Mouse (Mus musculus) megakaryocyte-erythroid progenitor cell, adult 5-6 weeks (primary cell): ENCODE results near the gene Pde4c. TPM values are rescaled to one million over a fixed set of nuclear protein-coding genes. Genes with fewer than 3 reads are reported as not detected.

ENCODE experiments used
- ATAC-seq: replicated peaks from 2 replicates; pipeline ENCODE4 v1.8.0; 2016; ENCODE audit warnings: mild to moderate bottlenecking, inconsistent platforms; ENCODE audit not compliant: severe bottlenecking, poor library complexity, low FRiP score, low TSS enrichment
- total RNA-seq, 2 experiments: library from RNA; stranded (forward) in 1 of 2; stranded (reverse) in 1 of 2; fragments of 200-1000, 215-1000 nt in 1 of 2; fragments of >200 nt in 1 of 2; fragmentation: Nextera tagmentation in 1 of 2; gene quantifications; 2 replicates each; pipeline ENCODE4 v1.2.3; 2014 to 2017

The Pde4c gene
- total RNA-seq, 2 experiments from 2014 or later = 0.28 TPM; not detected in 1

DNA sequence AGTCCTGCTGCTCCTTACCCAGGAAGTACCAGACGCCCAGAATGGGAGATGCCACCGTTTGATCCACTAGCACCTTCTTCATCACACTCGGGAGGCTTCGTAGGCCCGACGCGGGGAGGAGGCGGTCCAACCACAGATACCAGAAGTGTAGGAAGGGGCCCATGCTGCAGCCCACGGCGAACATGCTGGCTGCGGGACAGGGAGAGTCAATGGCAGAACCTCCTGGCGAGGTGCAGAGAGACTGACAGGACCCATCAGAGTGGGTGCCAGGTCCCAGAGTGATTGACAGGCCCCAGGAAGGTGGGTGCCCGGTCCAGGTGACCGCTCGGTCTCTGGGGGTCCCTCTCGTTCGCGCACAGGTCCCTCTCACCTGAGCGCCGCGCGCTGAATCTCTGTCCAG lies 36.8 kb downstream of the Pde4c start:
- no peak for ATAC-seq

DNA sequence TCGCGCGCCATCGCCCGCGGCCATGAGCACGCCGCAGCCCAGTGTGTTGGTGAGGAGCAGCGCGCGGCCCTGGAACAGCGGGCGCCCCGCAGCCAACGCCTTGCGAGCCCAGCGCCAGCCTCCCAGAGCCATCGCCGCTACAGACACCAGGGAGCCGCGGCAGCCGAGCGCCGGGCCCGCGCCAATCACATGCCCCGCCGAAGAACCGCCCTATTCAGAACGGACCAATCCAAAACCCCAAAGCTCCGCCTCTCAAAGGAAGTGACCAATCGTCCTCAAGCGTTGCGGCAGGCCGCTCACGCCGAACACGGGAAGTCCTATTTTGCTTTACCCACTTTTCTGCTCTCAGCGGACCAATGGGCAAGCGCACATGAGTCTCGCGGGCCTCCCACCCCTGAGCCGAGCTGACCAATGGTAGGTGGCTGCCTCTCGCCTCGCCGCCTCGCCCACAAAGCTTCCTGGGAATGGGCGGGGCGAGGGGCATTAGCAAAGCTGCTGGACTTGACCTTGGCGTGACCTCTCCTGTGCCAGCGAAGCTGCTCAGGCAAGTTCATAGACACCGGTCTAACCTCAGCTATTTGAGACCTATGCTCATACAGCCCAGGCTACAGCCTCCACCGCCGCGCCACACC lies 37.4 kb downstream of the Pde4c start, which contains the start of gene Mpv17l2:
Gene Mpv17l2, minus strand, starts transcription at position 172 of the 632 bp plus-strand sequence.
- peak; percentile 81 for ATAC-seq

DNA sequence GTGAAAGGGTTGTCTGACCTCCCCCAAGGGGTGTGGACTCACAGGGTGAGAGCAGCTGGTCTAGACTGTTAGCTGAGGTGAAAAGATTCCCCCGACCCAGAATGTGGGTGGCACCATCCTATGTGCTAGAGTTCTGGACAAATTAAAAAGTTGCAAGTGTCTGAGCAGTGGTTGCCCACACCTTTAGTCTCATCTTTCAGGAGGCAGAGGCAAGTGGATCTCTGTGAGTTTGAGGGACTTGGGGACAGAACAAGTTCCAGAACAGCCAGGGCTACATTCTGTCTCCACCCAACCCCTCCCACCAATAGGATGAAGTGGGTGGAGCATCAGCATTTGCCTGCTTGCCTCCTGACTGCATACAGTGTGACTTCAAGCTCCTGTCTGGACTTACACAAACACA lies 38.6 kb downstream of the Pde4c start:
- no peak for ATAC-seq

DNA sequence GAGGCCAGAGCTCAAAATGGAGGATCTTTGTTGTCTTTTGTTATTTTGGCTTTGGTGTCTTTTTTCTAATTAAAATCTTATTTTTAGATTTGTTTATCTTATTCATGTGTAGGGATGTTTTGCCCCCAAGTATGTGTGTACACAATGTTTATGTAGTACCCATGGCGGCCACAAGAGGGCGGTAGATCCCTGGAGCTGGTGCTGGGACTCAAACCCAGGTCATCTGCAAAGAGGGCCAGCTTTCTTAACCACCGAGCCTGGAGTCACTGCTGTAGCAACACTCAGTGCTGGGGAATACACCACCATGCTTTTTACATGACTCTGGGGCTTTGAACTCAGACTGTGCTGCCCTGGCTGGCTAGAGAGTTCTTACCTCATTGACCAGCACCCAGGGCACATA lies 39.8 kb downstream of the Pde4c start:
- ATAC-seq = no peak

DNA sequence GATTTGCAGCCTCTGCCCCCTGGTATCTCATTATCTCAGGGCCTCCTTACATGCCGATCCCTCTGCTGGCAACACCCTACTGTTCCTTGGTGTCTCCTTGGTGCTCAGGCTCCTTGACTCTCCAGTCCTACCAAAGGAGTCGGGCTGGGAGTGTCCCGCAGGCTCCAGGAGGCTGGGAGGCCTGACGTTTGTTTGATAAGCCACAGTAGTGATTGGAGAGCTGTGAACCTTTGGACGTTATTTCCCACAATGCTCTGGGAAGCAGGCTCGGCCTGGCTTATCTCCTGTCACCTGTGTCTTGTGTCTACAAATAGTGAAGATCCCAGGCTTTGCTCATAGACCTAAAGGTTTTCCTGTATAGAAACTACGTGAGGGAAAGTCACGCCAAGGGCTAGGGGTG lies 40.5 kb downstream of the Pde4c start:
- peak; percentile 44 for ATAC-seq

DNA sequence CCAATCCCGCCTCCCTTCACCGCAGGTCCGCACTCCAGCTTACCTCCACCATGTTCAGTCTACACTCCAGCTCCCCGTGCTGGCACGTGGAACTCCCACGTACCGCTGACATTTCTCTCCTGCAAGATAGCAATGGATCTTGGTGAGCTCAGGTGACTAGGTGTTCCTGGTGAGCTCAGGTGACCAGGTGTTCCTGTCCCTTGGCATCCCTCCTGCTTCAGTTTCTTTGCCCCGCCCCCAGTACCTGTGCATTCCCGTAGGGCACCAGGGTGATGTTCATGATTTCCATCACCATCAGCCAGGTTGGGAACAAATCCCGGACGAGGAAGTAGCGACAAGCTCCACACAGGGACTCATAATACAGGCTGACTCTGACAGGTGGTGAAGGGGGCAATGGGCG lies 41.2 kb downstream of the Pde4c start:
- no peak for ATAC-seq

DNA sequence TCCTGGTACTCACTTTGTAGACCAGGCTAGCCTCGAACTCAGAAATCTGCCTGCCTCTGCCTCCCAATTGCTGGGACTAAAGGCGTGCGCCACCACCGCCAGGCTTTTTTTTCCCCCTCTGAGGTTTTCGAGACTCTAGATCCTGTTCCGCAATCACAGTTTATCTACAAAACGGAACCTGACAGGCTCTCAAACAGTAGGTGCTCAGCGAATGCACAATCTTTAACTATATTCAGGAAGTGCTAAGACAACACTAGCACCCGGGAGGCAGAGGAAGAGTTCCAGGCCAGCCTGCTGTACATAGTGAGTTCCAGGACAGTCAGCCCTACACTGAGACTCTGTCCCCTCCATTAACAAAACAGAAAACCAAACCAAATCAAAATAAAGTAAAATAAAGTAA lies 41.8 kb downstream of the Pde4c start:
- ATAC-seq = no peak

DNA sequence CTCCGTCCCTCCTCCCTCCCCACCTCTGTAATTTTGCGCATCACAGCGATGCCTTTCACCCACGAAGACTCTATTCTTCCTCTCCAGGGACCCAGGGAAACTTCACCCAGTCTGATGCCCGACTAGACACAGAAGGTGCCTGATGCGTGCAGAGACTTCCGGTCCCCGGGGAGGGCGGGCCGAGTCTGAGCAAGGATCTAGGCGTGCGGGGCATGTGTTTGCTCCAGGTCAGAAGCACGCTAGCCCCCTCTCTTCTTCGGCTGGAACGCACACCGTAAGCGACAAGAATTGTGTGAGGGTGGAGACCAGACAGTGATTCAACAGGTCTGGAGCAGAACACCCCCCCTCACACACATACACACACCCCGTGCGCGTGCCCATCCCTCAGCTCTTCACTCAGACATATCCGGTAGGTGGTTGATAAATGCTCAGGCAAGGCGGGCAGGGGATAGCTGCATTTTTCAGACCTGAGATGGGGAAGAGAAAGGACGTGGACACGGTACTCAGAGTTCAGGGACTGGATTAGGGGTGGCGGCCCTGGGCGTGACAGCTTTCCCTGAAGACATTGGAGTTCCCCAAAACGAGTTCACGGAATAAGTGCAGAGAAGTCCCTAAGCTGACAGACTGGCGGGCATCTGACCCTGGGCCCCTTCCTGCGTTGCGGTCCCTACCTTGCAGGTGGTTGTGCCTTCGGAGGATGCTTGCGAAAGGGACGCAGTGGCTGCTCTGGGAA lies 42.5 kb downstream of the Pde4c start:
- ATAC-seq = no peak

DNA sequence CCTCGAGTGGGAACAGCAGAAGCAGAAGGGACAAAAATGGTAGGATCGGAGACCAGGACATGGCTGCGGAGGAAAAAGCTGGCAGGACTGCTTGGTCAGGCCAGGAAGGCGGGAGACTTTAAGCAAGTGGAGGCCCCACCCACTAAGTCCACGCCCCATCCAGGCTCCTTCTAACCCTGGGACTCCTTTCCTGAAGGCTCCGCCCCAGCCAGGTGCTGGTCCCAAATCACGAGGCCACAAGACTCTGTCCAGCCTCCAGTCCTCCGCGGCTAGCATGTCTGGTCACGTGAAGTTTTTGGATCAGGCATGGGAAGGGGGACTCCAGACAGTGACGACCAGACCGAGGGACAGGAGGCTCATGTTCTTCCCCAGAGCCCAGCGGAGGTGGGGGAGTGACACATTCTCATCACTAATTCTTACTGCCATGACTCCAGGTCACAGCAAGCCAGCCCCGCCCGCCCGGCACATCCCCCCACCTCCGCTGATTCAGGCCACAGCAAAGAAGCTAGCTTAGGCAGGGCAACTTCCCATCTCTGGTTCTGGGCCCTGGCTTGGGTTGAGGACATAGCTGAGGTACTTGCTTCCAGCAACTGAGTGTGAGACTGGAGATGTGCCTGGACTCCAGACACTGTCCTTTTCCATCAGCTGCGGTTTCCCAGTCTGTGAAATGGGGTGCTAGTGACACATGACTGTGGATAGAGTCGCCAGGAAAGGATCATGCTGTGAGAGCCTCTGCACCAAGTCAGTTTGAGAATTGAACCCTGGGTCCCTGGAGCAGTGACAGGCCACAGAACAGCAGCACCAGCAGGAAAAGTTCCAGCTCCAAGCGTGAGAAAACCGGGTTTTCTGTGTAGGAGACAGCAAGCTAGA lies 43.3 kb downstream of the Pde4c start:
- ATAC-seq = no peak

DNA sequence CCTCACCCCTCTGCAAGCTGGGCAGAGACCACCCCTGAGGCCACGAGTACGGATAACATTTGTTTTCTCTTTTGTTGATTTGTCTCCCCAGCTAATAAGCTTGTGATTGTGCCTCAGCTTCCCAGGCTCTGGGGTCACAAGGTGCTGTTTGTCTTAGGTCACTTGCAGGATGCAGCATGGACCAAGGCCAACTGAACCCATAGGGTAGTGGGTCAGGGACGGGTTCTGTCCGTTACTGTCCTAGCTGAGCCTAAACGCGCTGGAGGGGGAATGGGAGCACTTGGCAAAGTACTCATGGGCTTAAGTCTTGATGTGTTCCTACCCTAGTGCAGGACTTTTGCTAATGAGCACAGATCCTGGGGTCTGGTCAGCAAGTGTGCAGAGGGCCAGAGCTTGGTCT lies 44.0 kb downstream of the Pde4c start:
- no peak for ATAC-seq

DNA sequence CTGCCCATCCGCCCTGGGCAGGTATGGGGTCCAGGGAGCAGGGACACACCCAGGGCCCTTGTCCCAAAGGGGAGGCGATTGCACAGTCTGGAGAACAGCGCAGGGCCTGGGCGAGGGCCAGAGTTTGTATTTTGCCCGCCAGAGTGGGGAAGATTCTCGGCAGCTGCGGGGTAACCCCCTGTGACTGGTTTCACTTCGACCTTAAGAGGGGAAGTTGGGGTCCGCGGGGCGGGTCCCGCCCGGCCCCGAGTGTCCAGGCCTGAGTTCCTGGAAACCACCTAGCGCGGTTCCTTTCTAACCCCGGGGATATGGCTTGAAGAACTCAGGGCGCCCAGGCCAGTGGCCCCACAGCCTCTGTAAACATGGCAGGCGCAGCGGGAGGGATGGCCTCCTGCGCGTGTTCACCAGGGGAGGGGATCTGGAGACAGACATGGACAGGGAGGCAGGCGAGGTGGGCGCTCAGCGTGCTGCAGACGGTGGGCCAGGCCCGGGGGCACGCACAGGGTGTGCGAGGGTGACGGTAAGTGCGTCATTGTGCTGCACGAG lies 44.8 kb downstream of the Pde4c start:
- no peak for ATAC-seq

DNA sequence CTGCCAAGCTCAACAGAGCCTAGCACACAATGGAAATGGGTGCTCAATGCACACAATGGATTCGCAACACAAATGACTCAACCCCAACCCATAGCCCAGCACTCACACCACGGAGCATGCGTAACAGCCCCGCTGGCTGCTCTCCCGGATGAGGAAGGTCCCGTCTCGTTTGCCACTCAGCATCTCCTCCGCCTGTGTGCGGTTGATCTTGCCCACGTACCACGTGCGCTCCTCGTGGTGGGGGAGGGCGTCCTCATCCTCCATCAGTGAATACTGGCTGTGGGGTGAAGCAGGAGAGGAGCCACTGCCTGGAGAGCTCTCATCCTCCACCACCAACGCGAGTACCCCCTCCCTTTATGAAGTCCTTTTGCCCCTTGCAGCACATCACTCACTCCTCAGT lies 45.4 kb downstream of the Pde4c start:
- ATAC-seq = no peak

DNA sequence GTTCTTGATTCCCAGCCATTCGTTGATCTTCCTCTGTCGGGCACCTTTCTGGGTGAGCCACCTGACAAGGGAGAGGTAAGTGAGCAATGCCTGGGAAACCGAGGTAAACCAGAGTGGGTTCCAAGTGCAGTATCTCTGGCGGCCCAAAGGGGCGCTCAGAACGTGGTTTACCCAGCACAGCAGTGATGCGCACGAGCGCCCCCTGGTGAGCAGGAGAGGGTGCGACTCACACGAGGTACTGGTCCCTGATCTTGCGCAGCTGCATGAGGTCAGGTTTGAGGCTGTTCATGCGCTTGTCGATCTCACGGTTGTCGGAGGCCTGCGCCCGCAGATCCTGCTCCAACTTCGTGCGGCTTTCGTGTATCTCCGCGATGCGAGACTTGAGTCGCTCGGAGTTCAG lies 45.8 kb downstream of the Pde4c start:
- peak; percentile 71 for ATAC-seq

DNA sequence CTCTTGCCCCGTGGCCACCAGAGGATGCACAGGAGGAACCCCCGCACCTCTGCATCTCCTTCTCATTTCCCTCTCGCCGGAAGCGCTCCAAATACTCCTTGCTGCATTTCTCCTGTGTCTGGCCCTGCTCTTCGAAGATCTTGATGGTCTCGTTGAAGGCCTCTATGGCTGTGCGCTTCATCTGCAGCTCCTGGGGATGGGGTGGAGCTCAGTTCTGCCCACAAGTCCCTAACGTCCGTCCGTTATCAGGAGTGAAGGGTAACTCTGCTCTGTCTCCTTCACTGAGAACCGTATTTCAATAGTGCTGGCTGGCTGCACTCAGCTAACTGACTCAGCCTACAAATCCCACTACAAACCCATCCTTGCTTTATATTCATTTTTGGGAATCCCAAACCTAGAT lies 46.3 kb downstream of the Pde4c start:
- peak; percentile 14 for ATAC-seq

DNA sequence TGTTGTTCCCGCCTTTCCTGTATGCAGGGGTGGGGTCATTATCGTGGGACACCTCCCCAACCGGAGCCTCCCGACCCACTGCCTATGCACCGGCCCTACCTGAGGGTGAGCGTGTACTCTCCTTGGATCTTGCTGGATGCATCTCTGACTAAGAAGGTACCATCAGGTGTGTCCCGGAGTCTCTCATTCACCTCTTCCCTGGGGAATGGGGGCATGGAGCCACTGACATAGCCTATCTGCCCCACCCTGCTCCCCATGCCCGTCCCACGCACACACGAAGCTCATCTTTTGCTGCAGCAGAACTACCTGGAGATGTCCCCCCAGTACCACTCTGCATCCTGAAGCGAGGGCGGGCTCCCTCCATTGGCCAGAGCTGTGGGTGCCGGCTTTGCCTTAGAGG lies 47.2 kb downstream of the Pde4c start:
- no peak for ATAC-seq

DNA sequence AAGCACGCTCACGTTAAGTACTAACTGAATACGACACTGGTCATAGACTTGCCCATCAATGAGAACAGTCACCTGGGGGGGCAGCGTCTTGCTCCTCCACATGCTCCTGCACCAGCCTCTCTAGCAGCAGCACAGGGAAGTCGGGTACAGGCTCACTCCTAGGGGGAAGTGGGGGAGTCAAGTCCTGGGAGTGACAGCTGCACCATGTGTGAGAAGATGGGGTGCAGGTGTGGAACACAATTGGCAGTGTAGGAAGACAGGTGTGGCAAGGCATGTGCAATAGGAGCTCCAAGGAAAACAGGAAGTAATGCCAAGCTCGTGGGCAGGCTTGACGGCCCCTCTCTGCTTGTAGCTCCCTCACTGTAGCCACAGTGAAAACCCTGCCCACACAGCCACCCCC lies 47.7 kb downstream of the Pde4c start:
- ATAC-seq = no peak

DNA sequence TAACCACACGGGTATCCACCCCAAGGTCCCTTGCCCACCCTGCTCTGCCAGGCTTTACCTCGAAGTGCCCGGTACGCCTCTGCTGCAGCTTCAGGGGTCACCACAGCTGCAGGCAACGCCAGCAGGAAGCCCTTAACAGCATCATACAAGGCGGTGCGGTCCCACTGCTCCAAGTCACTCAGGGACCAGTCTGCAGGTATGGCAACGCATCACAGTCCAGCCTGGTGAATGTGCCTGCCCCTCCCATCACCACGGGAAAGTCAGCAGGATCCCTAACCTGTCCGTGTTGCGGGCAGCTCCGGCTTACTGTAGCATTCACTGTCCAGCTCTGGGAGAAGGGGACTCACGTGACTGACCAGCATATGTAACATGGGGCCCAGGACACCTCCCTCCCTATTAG lies 48.6 kb downstream of the Pde4c start:
- no peak for ATAC-seq

DNA sequence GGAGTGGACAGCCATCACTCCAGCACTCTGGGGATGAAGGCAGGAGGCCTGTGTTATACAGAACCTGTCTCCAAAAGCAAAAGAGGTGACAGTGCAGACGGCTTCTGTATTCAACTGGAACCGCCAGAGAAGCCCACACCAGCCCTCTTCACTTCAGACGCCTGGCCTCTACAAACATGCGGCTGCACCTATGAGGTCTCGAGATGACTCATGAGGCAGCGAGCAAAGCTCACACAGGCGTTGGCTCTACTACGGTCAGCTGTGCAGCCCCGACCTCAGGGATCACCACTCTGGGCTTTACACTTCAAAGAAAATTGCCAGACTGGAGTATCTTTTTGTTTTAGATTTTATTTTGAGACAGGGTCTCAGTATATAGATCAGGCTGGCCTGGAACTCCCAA lies 49.4 kb downstream of the Pde4c start:
- no peak for ATAC-seq

DNA sequence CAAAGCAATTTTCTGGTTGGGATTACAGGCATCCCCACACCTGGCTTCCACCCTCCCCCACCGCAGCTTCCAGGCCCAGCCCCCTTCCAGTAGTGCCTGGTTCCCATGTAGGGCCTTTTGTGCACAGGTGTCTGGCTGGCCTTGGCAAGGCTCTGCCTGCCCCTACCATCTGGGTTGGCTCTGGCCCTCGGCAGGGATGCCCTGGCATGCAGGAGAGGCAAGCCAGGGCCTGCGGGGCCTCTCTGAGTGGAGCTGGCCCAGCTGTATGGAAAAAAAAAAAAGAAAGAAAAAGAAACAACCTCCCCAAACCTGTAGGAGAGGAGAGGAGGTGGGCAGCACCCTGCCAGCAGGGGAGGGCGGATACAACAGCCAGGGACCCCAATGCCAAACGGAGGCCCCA lies 49.9 kb downstream of the Pde4c start:
- ATAC-seq = no peak

DNA sequence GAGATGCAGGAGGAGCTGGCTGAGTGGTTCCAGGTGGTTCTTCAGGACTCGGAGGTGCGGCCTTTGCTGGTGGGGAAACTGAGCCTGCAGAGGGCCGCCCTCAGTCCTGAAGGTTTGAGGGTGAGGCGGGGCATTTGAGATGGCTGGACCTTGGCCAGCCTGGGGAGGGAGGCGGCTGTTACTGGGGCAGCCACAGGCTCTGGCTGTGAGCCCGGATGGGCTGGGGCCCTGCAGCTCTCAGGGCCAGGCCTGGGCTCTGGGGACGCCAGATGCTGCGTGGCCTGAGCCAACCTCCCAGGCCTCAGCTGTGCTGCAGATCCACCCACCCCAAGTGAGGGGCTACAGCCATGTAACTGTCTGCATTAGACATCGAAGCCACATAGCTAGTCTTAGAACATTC lies 50.3 kb downstream of the Pde4c start:
- ATAC-seq = peak; percentile 16; the same call in 1 of the 2 replicates
